8 mouse cellular contexts compared by ENCODE assay signal in the genomic region with DNA sequence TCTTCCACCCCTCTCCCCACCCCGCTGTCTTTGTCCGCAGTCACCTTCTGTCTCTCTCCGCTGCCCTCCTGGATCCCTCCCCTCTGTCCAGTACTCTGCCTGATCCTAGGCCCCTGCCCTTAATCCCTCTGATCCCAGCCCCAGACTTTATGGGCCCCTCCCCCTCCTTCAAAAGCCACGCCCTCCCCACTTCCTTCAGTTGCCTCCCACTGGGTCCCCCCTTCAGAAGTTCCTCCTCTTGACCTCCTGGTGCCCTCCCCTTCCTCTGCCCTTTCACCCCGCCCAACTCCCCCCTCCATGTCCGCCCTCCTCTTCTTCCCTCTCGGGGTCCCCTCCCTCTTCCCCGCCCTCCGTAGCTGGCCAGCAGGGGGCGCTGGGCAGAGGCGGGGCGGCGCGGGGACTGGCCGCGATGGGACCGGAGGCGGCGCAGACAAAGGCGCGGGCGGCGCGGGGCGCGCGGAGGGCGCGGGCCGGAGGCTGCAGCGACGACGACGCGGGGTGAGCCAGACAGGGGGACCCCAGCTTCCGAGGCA. TPM values are rescaled to one million over a fixed set of nuclear protein-coding genes. Genes with fewer than 3 reads are reported as not detected.
A peak's percentile ranks its signal among the peaks of the same experiment; 100 is the strongest.
DNase-seq lines count a peak whose midpoint lies in the region; ATAC-seq lines count a peak whose summit lies in the region.

Gene Homer3, plus strand, starts transcription at position 225 of the 533 bp plus-strand sequence.

- peak within 1 kb of the TSS; percentile 33; the same call in 1 of the 2 replicates for H3K27ac ChIP-seq in hindbrain, embryonic 14.5 days

- WGBS in hindbrain, embryonic 14.5 days, result 2% methylated on average over 34 of the region's 36 CpGs

- H3K4me3 ChIP-seq in hindbrain, embryonic 14.5 days (replicated peaks; ENCODE audit: low read length), result peak within 1 kb of the TSS; percentile 65

- H3K9ac ChIP-seq in hindbrain, embryonic 14.5 days, result peak within 1 kb of the TSS; percentile 78

- peak; percentile 86 for ATAC-seq in hindbrain, embryonic 14.5 days (ENCODE audit: low FRiP score)

- peak within 1 kb of the TSS; percentile 75 for H3K4me2 ChIP-seq in hindbrain, embryonic 14.5 days (replicated peaks)

- 0 out of 2 replicates have a peak, but pooled peaks cover 6% of the 10 kb centered on the region for H3K4me1 ChIP-seq in hindbrain, embryonic 14.5 days (replicated peaks; ENCODE audit: control insufficient read depth, insufficient read depth, low read length)

- DNase-seq in NIH3T3 (ENCODE audit: low read depth), result peak; percentile 91
- DNase-seq in cerebellum, postnatal 14 days, result peak; percentile 74 to 85
- peak; percentile 31 to 50 for DNase-seq in frontal cortex, postnatal 25 days (ENCODE audit: low spot score in 2 of 2)
- DNase-seq in hindbrain, embryonic 14.5 days (ENCODE audit: low spot score), result peak; percentile 80
- peak; percentile 82 to 84 for DNase-seq in layer of hippocampus, postnatal 36 days
- peak; percentile 96 for DNase-seq in lung, postnatal 36 days
- peak; percentile 98 for DNase-seq in retina, postnatal 1 day
- DNase-seq in urinary bladder, adult 18-20 months (ENCODE audit: low spot score in 2 of 2), result peak; percentile 83 to 89

- no peaks in the 10 kb centered on the region for H3K27me3 ChIP-seq in hindbrain, embryonic 14.5 days (ENCODE audit: control insufficient read depth, insufficient read depth, low read length)

- peaks cover 22% of the 10 kb centered on the region for H3K36me3 ChIP-seq in hindbrain, embryonic 14.5 days (replicated peaks; ENCODE audit: control insufficient read depth, insufficient read depth)

- no peaks in the 10 kb centered on the region for H3K9me3 ChIP-seq in hindbrain, embryonic 14.5 days (ENCODE audit: control insufficient read depth, low read length)

RNA-seq across cellular contexts. Expression of gene Homer3, which starts in this region (rescaled TPM):
- polyA plus RNA-seq in hindbrain, embryonic 14.5 days (2014; fragmentation: Nextera tagmentation; extraction: Ambion mirVana), result 23.5 and 25.1 TPM in 2 replicates
- total RNA-seq in layer of hippocampus, postnatal 36 days (2021), result 10 to 100 TPM; 77.3 to 86.6 TPM

Comparison
In these comparisons a context has a peak if more than half of its experiments do, and no peak if none do; other contexts are left out.
1. Peak in every context shown above with its lines: DNase-seq, ATAC-seq, H3K4me3 ChIP-seq and H3K27ac ChIP-seq.
2. DNase-seq: peak in every context shown above with its lines; median percentile 98 in retina, postnatal 1 day; 96 in lung, postnatal 36 days; 91 in NIH3T3; 86 in urinary bladder, adult 18-20 months; 83 in layer of hippocampus, postnatal 36 days; 80 in hindbrain, embryonic 14.5 days; 80 in cerebellum, postnatal 14 days; 40 in frontal cortex, postnatal 25 days.